Mouse (Mus musculus): ENCODE measurements around the gene Trpm7. TPM values are rescaled to one million over a fixed set of nuclear protein-coding genes. Genes with fewer than 3 reads are reported as not detected.
"Not testable (repeated sequence)": the region's sequence is repeated elsewhere in the genome, so short reads cannot be mapped to it uniquely, and the experiment has no call there.

Gene Trpm7
- total and polyA plus RNA-seq, 3 experiments: 11.2 to 143 (median 107) TPM

DNA sequence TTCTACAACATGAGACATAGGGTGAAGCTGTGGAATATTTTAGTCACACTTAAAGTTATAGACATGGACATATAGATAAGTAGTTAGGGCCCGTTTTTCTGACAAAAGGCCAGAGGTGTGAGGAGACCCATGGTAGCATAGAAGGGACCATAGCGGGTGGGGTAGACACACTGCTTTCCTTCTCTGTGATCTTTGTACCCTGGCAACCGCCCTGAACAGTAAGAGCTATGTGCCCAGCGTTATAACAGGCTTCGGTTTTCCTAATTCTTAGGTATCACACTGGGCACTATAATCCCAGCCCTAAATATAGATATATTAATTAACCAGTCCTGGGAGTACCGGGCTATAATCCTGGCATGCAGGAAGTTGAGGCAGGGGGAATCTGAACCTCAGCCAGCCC, 20.9 kb upstream of the Trpm7 start:
- DNase-seq (ENCODE audit: low spot score) (no peak), ATAC-seq (ENCODE audit: extremely low read depth, insufficient number of reproducible peaks, low FRiP score, poor library complexity, severe bottlenecking) (no peak)
- Histone ChIP-seq H3K27me3 (ENCODE audit: insufficient read depth, low read length) (no peaks in the 10 kb centered on the region), H3K4me1 (ENCODE audit: insufficient read depth, low read depth, low read length) (no peaks in the 10 kb centered on the region), H3K4me3 (ENCODE audit: low read depth, low read length) (no peak overlapping the region), H3K9me3 (replicated peaks) (no peaks in the 10 kb centered on the region), H3K36me3 (replicated peaks) (peaks cover 57% of the 10 kb centered on the region)
- no peak for TF ChIP-seq CTCF (IDR thresholded peaks at IDR 0.05; ENCODE audit: low read depth, low read length)
- no peak for TF ChIP-seq GATA1 (IDR thresholded peaks at IDR 0.05; ENCODE audit: borderline replicate concordance, low read length)
- no peak for TF ChIP-seq POLR2AphosphoS5 (IDR thresholded peaks at IDR 0.05; ENCODE audit: insufficient replicate concordance, low read depth, low read length)
- TF ChIP-seq GATA2 (IDR thresholded peaks at IDR 0.05; ENCODE audit: borderline replicate concordance, low read depth, low read length): no peak
- no peak for TF ChIP-seq TAL1 (conservative IDR thresholded peaks at IDR 0.05; ENCODE audit: low read depth, low read length)

DNA sequence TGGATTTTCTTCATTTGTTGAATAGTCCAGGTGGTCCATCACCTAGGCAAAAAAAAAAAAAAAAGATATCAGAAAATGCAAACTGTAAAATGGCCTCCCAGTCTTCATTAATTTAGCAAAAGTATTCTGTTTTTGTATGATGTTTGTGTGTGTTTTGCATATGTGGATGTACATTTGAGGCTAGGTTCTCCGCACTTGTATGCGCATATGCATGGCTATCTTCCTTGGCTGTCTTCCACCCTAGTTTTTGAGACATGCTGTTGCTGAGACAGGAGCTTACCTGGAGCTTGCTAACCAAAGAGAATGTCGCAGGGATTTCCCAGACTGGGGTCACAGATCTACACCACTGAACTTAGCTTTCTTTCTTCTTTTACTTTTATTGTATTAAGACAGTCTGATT, 18.2 kb upstream of the Trpm7 start:
- Histone ChIP-seq H3K27me3 (ENCODE audit: insufficient read depth, low read length) (no peaks in the 10 kb centered on the region), H3K36me3 (replicated peaks) (peaks cover 50% of the 10 kb centered on the region)

DNA sequence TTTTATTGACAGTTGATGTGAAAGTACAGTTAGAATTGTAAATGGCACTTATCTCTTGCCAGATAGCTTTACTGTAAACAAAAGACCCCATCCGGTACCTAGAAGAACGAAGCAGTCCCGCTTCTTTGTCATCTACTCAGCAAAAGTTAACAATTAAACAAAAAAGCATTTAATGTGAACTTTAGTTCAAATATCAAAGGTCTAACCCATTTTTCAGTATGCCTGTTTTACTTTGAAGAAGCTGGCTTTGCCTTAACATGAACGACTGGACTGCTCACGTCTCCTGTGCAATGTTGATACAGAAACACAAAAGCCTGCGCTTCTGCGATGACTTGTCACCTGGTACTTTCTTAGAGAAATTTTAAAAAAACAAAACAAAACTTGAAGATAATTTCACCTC, 16.3 kb upstream of the Trpm7 start:
- H3K4me1 ChIP-seq (ENCODE audit: insufficient read depth, low read depth, low read length): no peaks in the 10 kb centered on the region
- ATAC-seq (ENCODE audit: extremely low read depth, insufficient number of reproducible peaks, low FRiP score, poor library complexity, severe bottlenecking) (no peak), DNase-seq (ENCODE audit: low spot score) (no peak)
- H3K27me3 ChIP-seq (ENCODE audit: insufficient read depth, low read length): no peaks in the 10 kb centered on the region
- TF ChIP-seq POLR2AphosphoS5 (IDR thresholded peaks at IDR 0.05; ENCODE audit: insufficient replicate concordance, low read depth, low read length): no peak
- TF ChIP-seq GATA2 (IDR thresholded peaks at IDR 0.05; ENCODE audit: borderline replicate concordance, low read depth, low read length): no peak
- TF ChIP-seq CTCF (IDR thresholded peaks at IDR 0.05; ENCODE audit: low read depth, low read length): no peak
- TF ChIP-seq TAL1 (conservative IDR thresholded peaks at IDR 0.05; ENCODE audit: low read depth, low read length): no peak
- TF ChIP-seq GATA1 (IDR thresholded peaks at IDR 0.05; ENCODE audit: borderline replicate concordance, low read length): no peak
- no peak overlapping the region for H3K4me3 ChIP-seq (ENCODE audit: low read depth, low read length)
- no peaks in the 10 kb centered on the region for H3K9me3 ChIP-seq (replicated peaks)
- peaks cover 42% of the 10 kb centered on the region for H3K36me3 ChIP-seq (replicated peaks)

More for the DNA sequence above, 18.2 kb upstream of the Trpm7 start:
- Histone ChIP-seq H3K4me3 (ENCODE audit: low read depth, low read length) (no peak overlapping the region), H3K9me3 (replicated peaks) (no peaks in the 10 kb centered on the region), H3K4me1 (ENCODE audit: insufficient read depth, low read depth, low read length) (no peaks in the 10 kb centered on the region)
- no peak for TF ChIP-seq CTCF (IDR thresholded peaks at IDR 0.05; ENCODE audit: low read depth, low read length)
- TF ChIP-seq TAL1 (conservative IDR thresholded peaks at IDR 0.05; ENCODE audit: low read depth, low read length): no peak
- TF ChIP-seq GATA1 (IDR thresholded peaks at IDR 0.05; ENCODE audit: borderline replicate concordance, low read length): no peak
- TF ChIP-seq POLR2AphosphoS5 (IDR thresholded peaks at IDR 0.05; ENCODE audit: insufficient replicate concordance, low read depth, low read length): no peak
- DNase-seq (ENCODE audit: low spot score) (no peak), ATAC-seq (ENCODE audit: extremely low read depth, insufficient number of reproducible peaks, low FRiP score, poor library complexity, severe bottlenecking) (no peak)

DNA sequence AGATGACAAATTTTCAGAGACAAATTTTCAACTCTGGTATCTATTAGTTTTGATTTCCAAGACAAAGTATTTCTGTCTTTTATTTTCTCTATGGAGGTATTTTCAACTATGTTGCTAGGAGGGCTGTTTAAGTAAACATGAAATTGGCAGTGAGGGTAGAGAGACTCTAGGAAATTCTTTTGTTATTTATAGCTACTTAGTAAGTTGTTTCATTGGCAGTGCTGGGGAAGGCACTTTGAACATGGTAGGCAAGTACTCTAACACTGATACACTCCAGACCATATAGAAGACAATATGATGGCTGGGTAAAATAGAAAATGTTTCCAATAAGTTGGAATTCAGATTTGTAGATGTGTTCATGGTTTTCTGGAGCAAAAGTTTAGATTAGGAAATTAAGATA, 15.7 kb upstream of the Trpm7 start:
- no peaks in the 10 kb centered on the region for H3K27me3 ChIP-seq (ENCODE audit: insufficient read depth, low read length)
- DNase-seq (ENCODE audit: low spot score) (no peak), ATAC-seq (ENCODE audit: extremely low read depth, insufficient number of reproducible peaks, low FRiP score, poor library complexity, severe bottlenecking) (no peak)
- H3K4me3 ChIP-seq (ENCODE audit: low read depth, low read length): no peak overlapping the region
- no peaks in the 10 kb centered on the region for H3K4me1 ChIP-seq (ENCODE audit: insufficient read depth, low read depth, low read length)
- H3K36me3 ChIP-seq (replicated peaks): peaks cover 37% of the 10 kb centered on the region
- TF ChIP-seq GATA1 (IDR thresholded peaks at IDR 0.05; ENCODE audit: borderline replicate concordance, low read length) (no peak), POLR2AphosphoS5 (IDR thresholded peaks at IDR 0.05; ENCODE audit: insufficient replicate concordance, low read depth, low read length) (no peak), GATA2 (IDR thresholded peaks at IDR 0.05; ENCODE audit: borderline replicate concordance, low read depth, low read length) (no peak), TAL1 (conservative IDR thresholded peaks at IDR 0.05; ENCODE audit: low read depth, low read length) (no peak), CTCF (IDR thresholded peaks at IDR 0.05; ENCODE audit: low read depth, low read length) (no peak)
- no peaks in the 10 kb centered on the region for H3K9me3 ChIP-seq (replicated peaks)

DNA sequence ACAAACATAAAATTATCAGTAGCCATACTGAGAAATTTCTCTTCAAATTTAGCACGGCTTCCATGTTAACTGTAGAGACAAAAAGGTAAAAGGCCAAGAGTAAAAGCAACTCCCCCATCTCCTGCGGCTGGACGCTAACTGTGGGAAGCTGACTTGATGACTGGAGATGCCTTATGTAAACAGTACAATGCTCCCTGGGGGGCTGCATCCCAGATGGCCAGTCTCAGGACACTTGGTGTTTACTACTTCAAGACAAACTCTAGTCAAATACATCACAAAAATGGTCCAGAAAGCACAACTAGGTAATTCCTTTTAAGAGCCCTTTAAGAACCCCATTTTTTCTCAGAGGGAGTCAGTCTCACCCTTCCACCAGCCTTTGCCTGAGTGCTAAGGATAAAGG, 11.1 kb upstream of the Trpm7 start:
- ATAC-seq (ENCODE audit: extremely low read depth, insufficient number of reproducible peaks, low FRiP score, poor library complexity, severe bottlenecking) (no peak), DNase-seq (ENCODE audit: low spot score) (no peak)
- no peaks in the 10 kb centered on the region for H3K9me3 ChIP-seq (replicated peaks)
- TF ChIP-seq TAL1 (conservative IDR thresholded peaks at IDR 0.05; ENCODE audit: low read depth, low read length): no peak
- no peak for TF ChIP-seq CTCF (IDR thresholded peaks at IDR 0.05; ENCODE audit: low read depth, low read length)
- no peak for TF ChIP-seq GATA2 (IDR thresholded peaks at IDR 0.05; ENCODE audit: borderline replicate concordance, low read depth, low read length)
- TF ChIP-seq GATA1 (IDR thresholded peaks at IDR 0.05; ENCODE audit: borderline replicate concordance, low read length): no peak
- no peak for TF ChIP-seq POLR2AphosphoS5 (IDR thresholded peaks at IDR 0.05; ENCODE audit: insufficient replicate concordance, low read depth, low read length)
- H3K27me3 ChIP-seq (ENCODE audit: insufficient read depth, low read length): no peaks in the 10 kb centered on the region
- H3K4me1 ChIP-seq (ENCODE audit: insufficient read depth, low read depth, low read length): no peaks in the 10 kb centered on the region
- H3K36me3 ChIP-seq (replicated peaks): peaks cover 13% of the 10 kb centered on the region
- no peak overlapping the region for H3K4me3 ChIP-seq (ENCODE audit: low read depth, low read length)

DNA sequence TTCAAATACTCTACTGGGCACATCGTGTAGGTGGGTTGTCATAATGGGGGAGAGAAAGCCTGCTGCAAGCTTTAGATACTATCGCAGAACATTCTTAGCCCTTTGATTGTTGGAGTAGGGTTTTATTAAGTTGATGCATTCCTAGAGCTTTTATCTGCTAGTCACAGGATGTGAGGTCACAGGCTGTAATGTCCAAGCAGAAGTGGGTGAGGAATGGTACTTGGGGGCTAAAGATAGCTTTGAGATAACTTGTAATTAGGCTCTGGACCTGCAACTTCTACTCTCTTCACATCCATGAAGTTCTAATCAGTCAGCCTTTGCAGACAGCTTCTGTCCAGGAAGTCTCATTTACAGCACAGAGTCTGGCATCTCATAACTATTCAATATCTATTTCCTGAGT, 9.8 kb upstream of the Trpm7 start:
- H3K27me3 ChIP-seq (ENCODE audit: insufficient read depth, low read length): no peaks in the 10 kb centered on the region
- no peak for TF ChIP-seq GATA1 (IDR thresholded peaks at IDR 0.05; ENCODE audit: borderline replicate concordance, low read length)
- TF ChIP-seq GATA2 (IDR thresholded peaks at IDR 0.05; ENCODE audit: borderline replicate concordance, low read depth, low read length): no peak
- TF ChIP-seq TAL1 (conservative IDR thresholded peaks at IDR 0.05; ENCODE audit: low read depth, low read length): no peak
- TF ChIP-seq POLR2AphosphoS5 (IDR thresholded peaks at IDR 0.05; ENCODE audit: insufficient replicate concordance, low read depth, low read length): no peak
- TF ChIP-seq CTCF (IDR thresholded peaks at IDR 0.05; ENCODE audit: low read depth, low read length): no peak
- no peak for ATAC-seq (ENCODE audit: extremely low read depth, insufficient number of reproducible peaks, low FRiP score, poor library complexity, severe bottlenecking)

DNA sequence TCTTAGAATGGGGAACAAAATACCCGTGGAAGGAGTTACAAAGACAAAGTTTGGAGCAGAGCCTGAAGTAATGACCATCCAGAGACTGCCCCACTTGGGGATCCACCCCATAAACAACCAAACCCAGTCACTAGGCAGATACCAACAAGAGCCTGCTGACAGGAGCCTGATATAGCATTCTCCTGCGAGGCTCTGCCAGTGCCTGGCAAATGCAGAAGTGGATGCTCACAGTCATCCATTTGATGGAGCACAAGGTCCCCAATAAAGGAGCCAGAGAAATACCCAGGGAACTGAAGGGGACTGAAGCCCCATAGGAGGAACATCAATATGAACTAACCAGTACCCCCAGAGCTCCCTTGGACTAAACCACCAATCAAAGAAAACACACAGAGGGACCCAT, 6.7 kb upstream of the Trpm7 start:
- DNase-seq (ENCODE audit: low spot score); H3K36me3 ChIP-seq (replicated peaks); H3K4me3 ChIP-seq (ENCODE audit: low read depth, low read length); H3K9me3 ChIP-seq (replicated peaks); H3K4me1 ChIP-seq (ENCODE audit: insufficient read depth, low read depth, low read length); H3K27me3 ChIP-seq (ENCODE audit: insufficient read depth, low read length); ATAC-seq (ENCODE audit: extremely low read depth, insufficient number of reproducible peaks, low FRiP score, poor library complexity, severe bottlenecking): not testable (repeated sequence)

More for the DNA sequence above, 9.8 kb upstream of the Trpm7 start:
- no peak for DNase-seq (ENCODE audit: low spot score)
- H3K9me3 ChIP-seq (replicated peaks): no peaks in the 10 kb centered on the region
- peaks cover 10% of the 10 kb centered on the region for H3K36me3 ChIP-seq (replicated peaks)
- H3K4me3 ChIP-seq (ENCODE audit: low read depth, low read length): no peak overlapping the region
- H3K4me1 ChIP-seq (ENCODE audit: insufficient read depth, low read depth, low read length): no peaks in the 10 kb centered on the region

Measured in G1E (cell line).